27 mouse cellular contexts compared by ENCODE assay signal in the genomic region with DNA sequence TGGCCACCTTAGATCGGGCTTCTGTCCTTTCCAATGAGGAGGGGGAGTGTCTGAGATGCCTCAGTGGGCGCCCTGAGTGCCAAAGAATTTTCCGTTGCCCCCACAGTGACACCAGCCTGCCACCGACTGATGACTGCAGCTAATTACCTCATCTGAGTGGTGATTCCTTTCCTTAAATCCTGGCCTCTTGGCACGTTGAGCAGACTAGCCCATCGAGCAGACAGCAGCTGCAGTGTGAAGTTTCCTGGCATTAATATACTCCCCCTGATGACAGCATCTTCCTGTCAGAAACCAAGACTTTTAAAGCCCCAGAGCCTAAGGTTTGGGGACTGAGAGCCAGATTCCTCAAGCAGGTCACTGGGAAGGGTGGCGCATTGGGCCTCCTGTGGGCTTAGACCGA. TPM values are rescaled to one million over a fixed set of nuclear protein-coding genes. Genes with fewer than 3 reads are reported as not detected.
DNase-seq lines count a peak whose midpoint lies in the region; ATAC-seq and TF ChIP-seq lines count a peak whose summit lies in the region.
"Had no signal": no experiment of that assay in that cellular context is flagged by ENCODE, and none has a peak within 500 bp of the region (broad histone marks: within the 10 kb centered on the region; RNA-seq: fewer than 3 reads in every experiment).

No protein-coding gene starts in this region.

- H3K4me1 ChIP-seq in heart, embryonic 16.5 days (ENCODE audit: control insufficient read depth, insufficient read depth, low read length) = peaks cover 15% of the 10 kb centered on the region
- H3K4me1 ChIP-seq in heart, adult 2 months (ENCODE audit: control insufficient read depth, insufficient read depth, low read length) = peaks cover 8% of the 10 kb centered on the region
- H3K4me1 ChIP-seq in midbrain, embryonic 11.5 days (ENCODE audit: control insufficient read depth, insufficient read depth, low read length) = no peaks in the 10 kb centered on the region
- H3K4me1 ChIP-seq in midbrain, postnatal 0 days (ENCODE audit: insufficient read depth, low read length) = no peaks in the 10 kb centered on the region
- H3K4me1 ChIP-seq: limb, embryonic 15.5 days; midbrain, embryonic 15.5 days; stomach, embryonic 15.5 days had no signal

- no peak overlapping the region for H3K4me3 ChIP-seq in heart, embryonic 16.5 days (ENCODE audit: low read length)
- no peak overlapping the region for H3K4me3 ChIP-seq in heart, adult 2 months
- H3K4me3 ChIP-seq in midbrain, embryonic 11.5 days (ENCODE audit: low read depth, low read length) = no peak overlapping the region
- H3K4me3 ChIP-seq in midbrain, postnatal 0 days (ENCODE audit: low read depth, low read length) = no peak overlapping the region
- H3K4me3 ChIP-seq in layer of hippocampus, adult 2 months = no peak overlapping the region
- H3K4me3 ChIP-seq: erythroblast, embryonic 14.5 days; gastrocnemius, adult 2 months; limb, embryonic 10.5 days; limb, embryonic 15.5 days; liver, embryonic 13.5 days; midbrain, embryonic 15.5 days; stomach, embryonic 15.5 days had no signal

- no peak for ATAC-seq in heart, embryonic 16.5 days (replicated peaks; ENCODE audit: extremely low read depth, insufficient read depth, low FRiP score)
- no peak for ATAC-seq in midbrain, embryonic 11.5 days (ENCODE audit: low FRiP score)
- ATAC-seq in midbrain, postnatal 0 days (ENCODE audit: low FRiP score) = no peak
- ATAC-seq: activated CD4-positive, CD25-positive, alpha-beta regulatory T cell, adult 4 months; forebrain, embryonic 16.5 days; hindbrain, embryonic 16.5 days; midbrain, embryonic 15.5 days had no signal

- H3K9ac ChIP-seq in heart, embryonic 16.5 days (ENCODE audit: low read length) = no peak overlapping the region
- no peak overlapping the region for H3K9ac ChIP-seq in heart, adult 2 months (ENCODE audit: low read depth, low read length)
- no peak overlapping the region for H3K9ac ChIP-seq in midbrain, embryonic 11.5 days (ENCODE audit: low read length)
- H3K9ac ChIP-seq in midbrain, postnatal 0 days (replicated peaks; ENCODE audit: low read length, poor library complexity, severe bottlenecking) = no peak overlapping the region
- H3K9ac ChIP-seq: limb, embryonic 15.5 days; liver, embryonic 13.5 days; midbrain, embryonic 15.5 days; stomach, embryonic 15.5 days had no signal

- WGBS in heart, embryonic 16.5 days = 50% methylated on average over 8 of the region's 8 CpGs
- 46% methylated on average over 8 of the region's 8 CpGs for WGBS in heart, adult 2 months
- 87% methylated on average over 8 of the region's 8 CpGs for WGBS in midbrain, embryonic 11.5 days
- 84% methylated on average over 8 of the region's 8 CpGs for WGBS in midbrain, postnatal 0 days

- H3K27ac ChIP-seq in heart, embryonic 16.5 days (ENCODE audit: low read length) = peak overlapping the region; percentile 63; the same call in 1 of the 2 replicates
- no peak overlapping the region; the same call in 1 of the 2 replicates for H3K27ac ChIP-seq in heart, adult 2 months
- no peak overlapping the region for H3K27ac ChIP-seq in midbrain, embryonic 11.5 days (ENCODE audit: low read depth, low read length)
- H3K27ac ChIP-seq in midbrain, postnatal 0 days (ENCODE audit: low read depth, low read length) = no peak overlapping the region
- H3K27ac ChIP-seq in layer of hippocampus, adult 2 months = no peak overlapping the region
- H3K27ac ChIP-seq: gastrocnemius, adult 2 months; limb, embryonic 10.5 days; limb, embryonic 15.5 days; liver, embryonic 13.5 days; midbrain, embryonic 15.5 days; stomach, embryonic 15.5 days had no signal

- no peak for TF ChIP-seq POLR2A in heart, adult 2 months (IDR thresholded peaks at IDR 0.05; ENCODE audit: insufficient read depth, low read depth, low read length)

- H3K27me3 ChIP-seq in heart, embryonic 16.5 days (ENCODE audit: control insufficient read depth, insufficient read depth, low read length) = no peaks in the 10 kb centered on the region
- H3K27me3 ChIP-seq in heart, adult 2 months (ENCODE audit: control insufficient read depth, insufficient read depth, low read length) = no peaks in the 10 kb centered on the region
- no peaks in the 10 kb centered on the region for H3K27me3 ChIP-seq in midbrain, embryonic 11.5 days (ENCODE audit: control insufficient read depth, insufficient read depth, low read length)
- H3K27me3 ChIP-seq in midbrain, postnatal 0 days (ENCODE audit: insufficient read depth, low read length) = no peaks in the 10 kb centered on the region
- H3K27me3 ChIP-seq: CH12.LX; limb, embryonic 15.5 days; liver, embryonic 13.5 days; midbrain, embryonic 15.5 days; stomach, embryonic 15.5 days had no signal

- no peaks in the 10 kb centered on the region for H3K79me2 ChIP-seq in heart, adult 2 months (replicated peaks; ENCODE audit: control insufficient read depth, insufficient read depth, low read length)

- peak; percentile 94 for DNase-seq in heart, adult 11 months
- DNase-seq in heart, postnatal 36 days = no peak
- no peak for DNase-seq in heart, adult 2 months
- DNase-seq in midbrain, embryonic 11.5 days (ENCODE audit: low spot score, missing footprints) = peak; percentile 23
- DNase-seq in midbrain, postnatal 0 days (ENCODE audit: low spot score) = no peak
- DNase-seq in kidney, postnatal 36 days = peak; percentile 10 to 45
- no peak for DNase-seq in layer of hippocampus, adult 2 months (ENCODE audit: low spot score in 2 of 2)
- DNase-seq: adrenal gland, adult 2 months; cerebellum, adult 2 months; cerebellum, postnatal 14 days; gastrocnemius, adult 2 months; gastrocnemius, postnatal 36 days; liver, embryonic 13.5 days; lung, adult 2 months; lung, postnatal 10 days; retina, postnatal 1 day; right cerebral cortex, postnatal 14 days had no signal

- TF ChIP-seq CTCF in heart, adult 2 months (IDR thresholded peaks at IDR 0.05) = no peak
- no peak for TF ChIP-seq CTCF in midbrain, postnatal 0 days (IDR thresholded peaks at IDR 0.05)
- no peak for TF ChIP-seq CTCF in layer of hippocampus, adult 2 months (conservative IDR thresholded peaks at IDR 0.05)

- intact Hi-C loops in heart, postnatal 36 days (cut with DNase I) = no loop called here
- intact Hi-C loops in heart, adult 2 months (cut with DNase I) = no loop called here

- no peaks in the 10 kb centered on the region for H3K9me3 ChIP-seq in heart, embryonic 16.5 days (replicated peaks; ENCODE audit: control insufficient read depth, low read length)
- H3K9me3 ChIP-seq in midbrain, embryonic 11.5 days (ENCODE audit: control insufficient read depth, low read length) = no peaks in the 10 kb centered on the region
- no peaks in the 10 kb centered on the region for H3K9me3 ChIP-seq in midbrain, postnatal 0 days (ENCODE audit: low read length)
- H3K9me3 ChIP-seq: limb, embryonic 10.5 days; limb, embryonic 15.5 days; liver, embryonic 13.5 days; midbrain, embryonic 15.5 days; stomach, embryonic 15.5 days had no signal

- no peak for TF ChIP-seq EP300 in heart, adult 2 months (IDR thresholded peaks at IDR 0.05; ENCODE audit: insufficient read depth, low read depth, low read length)

- no peak overlapping the region for H3K4me2 ChIP-seq in heart, embryonic 16.5 days (ENCODE audit: low read depth, low read length)
- no peak overlapping the region for H3K4me2 ChIP-seq in midbrain, embryonic 11.5 days
- H3K4me2 ChIP-seq in midbrain, postnatal 0 days (ENCODE audit: low read depth, low read length, poor library complexity, severe bottlenecking) = no peak overlapping the region
- H3K4me2 ChIP-seq: limb, embryonic 15.5 days; liver, embryonic 13.5 days; midbrain, embryonic 15.5 days; stomach, embryonic 15.5 days had no signal

- no peaks in the 10 kb centered on the region for H3K36me3 ChIP-seq in heart, embryonic 16.5 days (ENCODE audit: control insufficient read depth, insufficient read depth)
- no peaks in the 10 kb centered on the region for H3K36me3 ChIP-seq in heart, adult 2 months (ENCODE audit: control insufficient read depth, insufficient read depth, low read length)
- H3K36me3 ChIP-seq in midbrain, embryonic 11.5 days (ENCODE audit: control insufficient read depth, insufficient read depth, low read length) = no peaks in the 10 kb centered on the region
- H3K36me3 ChIP-seq in midbrain, postnatal 0 days (ENCODE audit: insufficient read depth, low read length) = no peaks in the 10 kb centered on the region
- H3K36me3 ChIP-seq: limb, embryonic 10.5 days; limb, embryonic 15.5 days; liver, embryonic 13.5 days; midbrain, embryonic 15.5 days; stomach, embryonic 15.5 days had no signal

RNA-seq across cellular contexts. Expression of a gene that starts 53.9 kb away (rescaled TPM):
- under 1 TPM; 0.19 to 0.31 TPM for total RNA-seq in heart, postnatal 36 days (2021)
- polyA plus RNA-seq in heart, embryonic 16.5 days (2015; fragmentation: Nextera tagmentation; extraction: Ambion mirVana) = 23.9 and 26.9 TPM in 2 replicates
- total RNA-seq in heart, adult 2 months (2021) = under 1 TPM; 0.16 to 0.27 TPM
- polyA plus RNA-seq in heart, adult 2 months (2012; rRNA removed) = 0.06 and 0.29 TPM in 2 replicates
- polyA plus RNA-seq in midbrain, embryonic 11.5 days (2014; fragmentation: Nextera tagmentation; extraction: Ambion mirVana) = 67.9 and 71.5 TPM in 2 replicates
- total RNA-seq in midbrain, postnatal 0 days (2014; rRNA removed) = 2.5 and 3.1 TPM in 2 replicates
- 1.7 and 2.0 TPM in 2 replicates for polyA plus RNA-seq in midbrain, postnatal 0 days (2015; fragmentation: Nextera tagmentation; extraction: Ambion mirVana)
- 1 to 10 TPM in 1 of 2 experiments, under 1 TPM in 1; 0.61 to 1.1 TPM for total RNA-seq in layer of hippocampus, adult 2 months (2021)

RNA-seq across cellular contexts. Expression of a gene that starts 54.0 kb away (rescaled TPM):
- total RNA-seq in heart, postnatal 36 days (2021) = 10 to 100 TPM; 10.4 to 11.4 TPM
- polyA plus RNA-seq in heart, embryonic 16.5 days (2015; fragmentation: Nextera tagmentation; extraction: Ambion mirVana) = 34.1 and 35.4 TPM in 2 replicates
- total RNA-seq in heart, adult 2 months (2021) = 10 to 100 TPM in 1 of 2 experiments, 1 to 10 TPM in 1; 9.5 to 11.2 TPM
- polyA plus RNA-seq in heart, adult 2 months (2012; rRNA removed) = 16.3 and 22.3 TPM in 2 replicates
- 54.4 and 55.2 TPM in 2 replicates for polyA plus RNA-seq in midbrain, embryonic 11.5 days (2014; fragmentation: Nextera tagmentation; extraction: Ambion mirVana)
- total RNA-seq in midbrain, postnatal 0 days (2014; rRNA removed) = 33.1 and 40.4 TPM in 2 replicates
- polyA plus RNA-seq in midbrain, postnatal 0 days (2015; fragmentation: Nextera tagmentation; extraction: Ambion mirVana) = 24.6 and 27.0 TPM in 2 replicates
- 10 to 100 TPM; 23.2 to 25.8 TPM for total RNA-seq in layer of hippocampus, adult 2 months (2021)

Comparison
In these comparisons a context has a peak if more than half of its experiments do, and no peak if none do; other contexts are left out.
1. DNase-seq: peak in heart, adult 11 months (single experiment), midbrain, embryonic 11.5 days (single experiment) and kidney, postnatal 36 days (2 of 2); none in heart, postnatal 36 days (0 of 2), heart, adult 2 months (0 of 2), midbrain, postnatal 0 days (single experiment) and layer of hippocampus, adult 2 months (0 of 2).